Mouse (Mus musculus): ENCODE data around the gene Artn. TPM values are rescaled to one million over a fixed set of nuclear protein-coding genes. Genes with fewer than 3 reads are reported as not detected.

The Artn gene
- polyA plus RNA-seq (2017; shearing (Covaris generic)): not detected

DNA sequence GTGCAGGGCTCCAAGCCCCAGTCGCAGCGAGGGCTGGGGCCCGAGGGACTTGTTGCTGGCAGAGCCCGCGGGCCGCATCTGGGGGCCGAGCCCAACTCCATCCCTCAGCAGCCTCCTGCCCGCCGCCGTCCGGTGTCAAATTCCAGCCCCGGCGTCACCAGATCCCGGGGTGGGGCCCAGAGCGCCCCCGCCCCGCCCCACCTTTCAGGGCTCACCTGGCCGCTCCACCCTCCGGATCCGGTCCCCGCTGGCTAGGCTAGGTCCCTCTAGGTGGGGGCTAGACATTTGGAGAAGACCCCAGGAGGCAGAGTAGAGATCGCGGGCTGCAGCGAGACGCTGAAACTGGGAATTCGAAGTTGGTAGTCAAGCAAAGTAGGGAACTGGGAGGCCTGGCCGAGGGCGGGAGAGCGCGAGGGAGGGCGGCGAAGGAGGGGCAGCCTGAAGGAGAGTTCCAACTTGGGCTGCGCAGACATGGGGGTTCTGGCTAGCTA is at the start of gene Artn:
Gene Artn (minus strand): TSS at position 373 of the 491 bp plus-strand sequence.

GRCm38 (mm10) chr4:117914591-117915442 is 14.7 kb downstream of the Artn start, which contains the start of gene Ipo13:
Ipo13 (minus strand) TSS chr4:117914999.

GRCm38 (mm10) chr4:117891738-117892161 is 37.8 kb downstream of the Artn start, which contains the start of gene Dph2:
Dph2 (minus strand) TSS chr4:117892032.

GRCm38 (mm10) chr4:117887133-117887532 is 42.4 kb downstream of the Artn start, which contains the start of gene Atp6v0b:
Atp6v0b (minus strand) TSS chr4:117887333.

GRCm38 (mm10) chr4:117882701-117883691 is 46.6 kb downstream of the Artn start, which contains the start of gene B4galt2:
B4galt2 (minus strand) TSS chr4:117883487.

Other genes with a start within 250 kb of the Artn start
- 28.6 TPM for gene Dmap1, start 247.5 kb downstream of the Artn start, polyA plus RNA-seq (2017; shearing (Covaris generic))
- gene Gm12845, start 205.4 kb downstream of the Artn start, polyA plus RNA-seq (2017; shearing (Covaris generic)): not detected
- not detected for gene Klf17, start 164.1 kb downstream of the Artn start, polyA plus RNA-seq (2017; shearing (Covaris generic))
- 0.57 TPM for gene Slc6a9, start 95.3 kb downstream of the Artn start, polyA plus RNA-seq (2017; shearing (Covaris generic))
- not detected for gene Ccdc24, start 57.2 kb downstream of the Artn start, polyA plus RNA-seq (2017; shearing (Covaris generic))
- not detected for gene B4galt2, start 46.3 kb downstream of the Artn start, polyA plus RNA-seq (2017; shearing (Covaris generic))
- gene Atp6v0b, start 42.4 kb downstream of the Artn start, polyA plus RNA-seq (2017; shearing (Covaris generic)): 157 TPM
- gene Dph2, start 37.7 kb downstream of the Artn start, polyA plus RNA-seq (2017; shearing (Covaris generic)): 11.6 TPM
- 24.9 TPM for gene Ipo13, start 14.8 kb downstream of the Artn start, polyA plus RNA-seq (2017; shearing (Covaris generic))
- gene St3gal3, start 205.2 kb upstream of the Artn start, polyA plus RNA-seq (2017; shearing (Covaris generic)): 8.1 TPM